Mouse (Mus musculus) E14TG2a.4 (cell line): Measurements from ENCODE around the gene Il10ra.

ENCODE experiments used
- H3K27me3 ChIP-seq: 2 replicates; pipeline ENCODE4 v1.6.1; 2014; ENCODE audit warnings: low read length, control low read depth; ENCODE audit not compliant: insufficient read depth
- H3K36me3 ChIP-seq: 2 replicates; pipeline ENCODE4 v1.6.1; 2014; ENCODE audit warnings: low read length, control low read depth; ENCODE audit not compliant: insufficient read depth
- H3K4me1 ChIP-seq: replicated peaks from 2 replicates; pipeline ENCODE4 v1.6.1; 2014; ENCODE audit warnings: low read depth, low read length, control low read depth
- H3K4me3 ChIP-seq: replicated peaks from 2 replicates; pipeline ENCODE4 v1.5.1; 2014; ENCODE audit warnings: mild to moderate bottlenecking, low read length
- H3K9me3 ChIP-seq: 2 replicates; pipeline ENCODE4 v1.6.1; 2014; ENCODE audit warnings: low read length, control low read depth
- CTCF ChIP-seq: conservative IDR thresholded peaks from 2 replicates; pipeline ENCODE4 v1.5.1; 2014; ENCODE audit warnings: low read length
- NANOG ChIP-seq: IDR thresholded peaks from 2 replicates; pipeline ENCODE4 v1.6.1; 2014; ENCODE audit warnings: borderline replicate concordance, low read length, mixed read lengths
- POU5F1 ChIP-seq: IDR thresholded peaks from 2 replicates; pipeline ENCODE4 v1.6.1; 2014; ENCODE audit warnings: low read length, borderline replicate concordance

Il10ra gene

DNA sequence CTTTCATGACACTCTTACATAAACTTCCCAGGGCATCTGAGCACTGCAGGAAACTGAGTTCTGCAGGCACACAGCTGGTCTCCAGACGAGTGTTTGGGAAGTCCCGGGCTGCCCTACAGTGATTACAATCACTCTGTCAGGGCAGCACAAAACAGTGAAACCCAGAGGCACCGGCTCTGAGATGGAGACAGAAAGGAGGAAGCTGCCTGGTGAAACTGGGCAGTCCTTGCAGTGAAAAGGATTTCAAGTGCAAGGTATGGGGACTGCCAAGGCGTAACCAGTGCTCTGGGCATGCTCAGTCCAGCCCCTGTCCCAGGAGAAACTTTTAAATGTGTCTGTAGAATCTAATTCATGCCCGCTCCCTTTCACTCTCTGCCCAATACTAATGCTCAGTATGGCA lies 3.3 kb upstream of the Il10ra start:
- H3K36me3 ChIP-seq, result no peaks in the 10 kb centered on the region

DNA sequence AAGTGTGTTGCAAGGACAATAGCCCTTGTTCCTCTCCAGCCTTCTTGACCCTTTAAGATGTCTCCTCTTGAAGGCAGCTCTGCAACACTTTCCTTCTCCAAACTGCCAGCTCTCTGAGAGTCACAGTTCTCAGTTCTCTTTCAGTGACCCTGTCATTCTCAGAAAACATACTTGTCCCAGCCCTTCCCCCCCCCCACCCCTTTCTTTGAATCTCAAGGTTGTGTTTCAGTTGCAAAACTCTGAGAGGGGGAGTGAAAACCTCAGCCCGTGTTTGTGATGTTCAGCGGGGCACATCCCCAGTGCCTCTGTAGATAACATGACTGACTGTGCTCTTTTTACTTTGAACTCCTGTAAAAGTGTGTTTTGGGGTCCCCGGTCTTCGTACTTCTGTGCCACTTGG lies 870 bp downstream of the Il10ra start:
- H3K36me3 ChIP-seq, result no peaks in the 10 kb centered on the region
- TF ChIP-seq NANOG (no peak), CTCF (no peak), POU5F1 (no peak)
- H3K4me1 ChIP-seq, result peaks cover 9% of the 10 kb centered on the region; the same call in 1 of the 2 replicates
- no peaks in the 10 kb centered on the region for H3K9me3 ChIP-seq
- H3K4me3 ChIP-seq, result no peak overlapping the region
- H3K27me3 ChIP-seq, result peaks cover 69% of the 10 kb centered on the region

More for the DNA sequence above, 3.3 kb upstream of the Il10ra start:
- TF ChIP-seq CTCF (no peak), NANOG (no peak), POU5F1 (no peak)
- peaks cover 9% of the 10 kb centered on the region; the same call in 1 of the 2 replicates for H3K4me1 ChIP-seq
- peaks cover 45% of the 10 kb centered on the region for H3K27me3 ChIP-seq
- H3K9me3 ChIP-seq, result no peaks in the 10 kb centered on the region
- no peak overlapping the region for H3K4me3 ChIP-seq

DNA sequence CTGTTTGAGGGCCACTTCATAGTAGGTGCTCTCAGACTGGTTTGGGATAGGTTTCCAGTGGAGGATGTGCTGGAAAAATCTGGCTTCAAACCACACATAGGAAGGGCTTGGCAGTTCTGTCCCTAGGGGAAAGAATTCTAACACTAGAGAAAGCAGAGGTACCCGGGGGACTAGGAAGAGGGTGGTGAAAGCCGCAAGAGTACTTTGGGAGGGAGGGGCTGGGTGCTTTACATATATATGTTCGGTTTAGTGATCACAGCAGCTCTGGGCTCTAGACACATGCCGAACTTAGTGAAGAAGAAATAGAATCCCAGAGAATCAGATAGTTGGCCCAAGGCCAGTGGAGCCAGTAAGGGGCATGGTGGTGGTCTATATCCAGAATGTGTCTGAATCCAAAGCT lies 1.9 kb downstream of the Il10ra start:
- Histone ChIP-seq H3K4me3 (no peak overlapping the region), H3K9me3 (no peaks in the 10 kb centered on the region), H3K36me3 (no peaks in the 10 kb centered on the region), H3K4me1 (peaks cover 9% of the 10 kb centered on the region; the same call in 1 of the 2 replicates), H3K27me3 (peaks cover 71% of the 10 kb centered on the region)
- TF ChIP-seq CTCF (no peak), NANOG (no peak), POU5F1 (no peak)

DNA sequence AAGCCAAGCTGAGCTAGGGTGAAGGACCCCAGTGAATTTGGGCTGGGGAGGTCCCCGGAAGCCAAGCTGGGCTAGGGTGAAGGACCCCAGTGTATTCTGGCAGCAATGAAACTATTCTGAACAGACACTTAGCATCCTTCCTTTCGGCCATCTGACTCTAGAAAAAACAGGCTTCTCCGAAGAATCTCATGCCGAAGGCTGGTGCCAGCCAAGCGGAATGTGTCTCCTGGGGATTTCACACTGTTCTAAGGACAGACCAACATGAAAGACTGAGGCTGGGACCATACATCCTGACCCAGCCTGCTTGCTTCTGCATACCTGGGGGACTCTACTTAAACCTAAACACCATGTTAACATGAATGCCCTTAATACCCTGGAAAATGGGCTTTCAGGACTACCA lies 7.1 kb downstream of the Il10ra start:
- Histone ChIP-seq H3K36me3 (no peaks in the 10 kb centered on the region), H3K9me3 (no peaks in the 10 kb centered on the region), H3K4me3 (no peak overlapping the region), H3K27me3 (peaks cover 39% of the 10 kb centered on the region), H3K4me1 (no peaks in the 10 kb centered on the region; the same call in 1 of the 2 replicates)
- TF ChIP-seq NANOG (no peak), CTCF (no peak), POU5F1 (no peak)

DNA sequence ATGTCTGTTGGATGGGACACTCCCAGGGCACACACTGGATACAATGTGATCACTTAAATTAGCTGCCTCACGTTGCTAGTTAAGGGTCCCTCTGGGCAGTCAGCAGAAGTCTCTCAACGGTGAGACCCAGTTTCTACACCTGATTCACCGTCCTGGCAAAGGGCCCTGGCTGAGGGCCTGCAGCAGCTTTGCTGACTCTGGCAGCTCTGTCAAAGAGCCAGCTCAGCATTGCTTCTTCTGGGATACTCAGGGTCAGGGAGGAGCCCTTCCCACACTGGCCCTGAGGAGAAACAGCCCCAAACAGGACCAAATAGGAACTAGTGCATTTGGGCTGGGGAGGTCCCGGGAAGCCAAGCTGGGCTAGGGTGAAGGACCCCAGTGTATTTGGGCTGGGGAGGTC lies 7.5 kb downstream of the Il10ra start:
- TF ChIP-seq POU5F1, result no peak
- TF ChIP-seq CTCF, result no peak
- TF ChIP-seq NANOG, result no peak
- Histone ChIP-seq H3K27me3 (peaks cover 39% of the 10 kb centered on the region), H3K4me3 (no peak overlapping the region), H3K36me3 (no peaks in the 10 kb centered on the region), H3K4me1 (no peaks in the 10 kb centered on the region; the same call in 1 of the 2 replicates), H3K9me3 (no peaks in the 10 kb centered on the region)

DNA sequence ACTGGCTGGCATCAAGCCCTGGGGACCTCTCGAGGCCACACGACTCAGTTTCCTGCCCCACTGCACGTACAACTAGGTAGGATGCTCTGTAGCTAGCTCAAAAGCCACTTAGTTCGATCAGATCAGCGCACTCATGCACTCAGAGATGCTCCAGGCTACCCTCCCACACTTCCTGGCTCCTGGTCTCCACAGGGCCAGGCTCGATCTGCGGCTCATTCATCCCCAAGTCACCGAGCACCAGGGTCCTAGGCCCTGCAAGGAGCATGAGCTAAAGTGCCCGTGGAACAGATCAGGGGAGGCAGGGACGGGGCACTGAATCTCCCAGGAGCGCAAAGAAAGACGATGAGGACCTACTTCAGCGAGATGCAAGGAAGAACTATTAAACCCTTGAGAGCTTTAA lies 9.9 kb downstream of the Il10ra start:
- H3K9me3 ChIP-seq, result no peaks in the 10 kb centered on the region
- peaks cover 10% of the 10 kb centered on the region for H3K4me1 ChIP-seq
- no peaks in the 10 kb centered on the region for H3K36me3 ChIP-seq
- TF ChIP-seq NANOG, result no peak
- no peak for TF ChIP-seq CTCF
- no peak for TF ChIP-seq POU5F1
- H3K4me3 ChIP-seq, result no peak overlapping the region
- H3K27me3 ChIP-seq, result peaks cover 47% of the 10 kb centered on the region

DNA sequence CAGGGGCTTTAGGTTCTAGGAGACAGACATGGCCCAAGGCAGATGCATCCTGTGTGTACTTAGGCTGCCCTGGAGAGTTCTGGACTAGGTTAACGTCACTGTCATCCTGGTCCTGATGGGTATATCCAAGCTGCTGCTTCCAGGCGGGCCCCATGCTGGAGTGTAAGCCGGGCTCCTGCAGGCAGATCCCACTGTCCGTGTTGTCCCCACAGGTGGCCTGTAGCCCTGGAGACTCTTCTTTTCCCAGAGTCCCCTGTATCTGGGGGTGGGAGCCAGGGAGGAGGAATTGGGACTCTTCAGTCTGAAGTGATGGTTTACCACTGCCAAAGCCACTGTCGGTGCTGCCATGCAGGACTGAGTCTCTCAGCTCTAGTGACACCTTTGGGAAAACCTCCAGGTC lies 13.0 kb downstream of the Il10ra start:
- no peaks in the 10 kb centered on the region for H3K36me3 ChIP-seq
- no peaks in the 10 kb centered on the region for H3K9me3 ChIP-seq
- H3K4me1 ChIP-seq, result peaks cover 13% of the 10 kb centered on the region
- no peak for TF ChIP-seq POU5F1
- no peak for TF ChIP-seq CTCF
- no peak for TF ChIP-seq NANOG
- peak overlapping the region; percentile 52 for H3K4me3 ChIP-seq
- peaks cover 53% of the 10 kb centered on the region for H3K27me3 ChIP-seq

DNA sequence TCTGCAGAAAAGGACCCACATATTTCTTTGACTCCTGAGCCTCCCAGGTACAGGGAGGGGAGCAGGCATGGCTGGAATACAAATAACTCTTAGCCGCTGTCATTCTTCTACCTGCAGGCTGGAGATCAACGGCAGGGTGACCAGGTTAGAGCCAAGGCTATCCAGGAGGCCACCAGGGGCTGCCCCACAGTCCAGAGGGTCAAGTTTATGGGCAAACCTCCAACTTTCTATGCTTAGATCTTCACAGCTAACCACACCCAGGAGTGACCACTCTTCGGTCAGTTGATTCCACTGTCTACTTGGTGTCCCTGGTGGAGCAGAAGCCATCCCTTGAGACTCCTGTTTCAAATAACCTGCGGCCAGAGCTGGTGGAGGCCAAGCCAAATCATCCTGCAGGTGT lies 13.5 kb downstream of the Il10ra start:
- Histone ChIP-seq H3K27me3 (peaks cover 50% of the 10 kb centered on the region), H3K9me3 (no peaks in the 10 kb centered on the region), H3K36me3 (no peaks in the 10 kb centered on the region), H3K4me1 (peaks cover 13% of the 10 kb centered on the region), H3K4me3 (no peak overlapping the region)
- TF ChIP-seq NANOG, result no peak
- TF ChIP-seq POU5F1, result no peak
- TF ChIP-seq CTCF, result no peak

DNA sequence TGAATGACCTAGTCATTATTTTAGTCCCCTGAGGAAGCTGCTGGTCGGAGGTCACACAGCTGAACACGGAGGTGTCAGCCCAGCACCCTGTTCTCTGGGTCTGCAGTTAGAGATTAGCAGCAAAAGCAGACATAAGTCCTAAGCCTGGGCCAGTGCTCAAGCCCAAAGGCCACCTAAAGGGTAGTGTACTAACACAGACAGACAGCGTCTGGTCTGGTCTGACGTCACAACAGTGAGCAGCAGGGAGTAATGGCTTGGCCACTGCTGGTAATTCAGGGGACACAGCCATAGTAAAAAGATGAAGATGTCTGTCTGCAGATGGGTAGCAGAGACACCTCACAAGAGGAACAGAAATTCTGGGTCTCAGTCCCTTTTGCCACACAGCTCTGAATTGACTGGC lies 14.3 kb downstream of the Il10ra start:
- no peaks in the 10 kb centered on the region for H3K36me3 ChIP-seq
- peaks cover 13% of the 10 kb centered on the region for H3K4me1 ChIP-seq
- H3K27me3 ChIP-seq, result peaks cover 50% of the 10 kb centered on the region
- H3K4me3 ChIP-seq, result no peak overlapping the region
- H3K9me3 ChIP-seq, result no peaks in the 10 kb centered on the region
- TF ChIP-seq CTCF, result no peak
- no peak for TF ChIP-seq NANOG
- TF ChIP-seq POU5F1, result no peak

DNA sequence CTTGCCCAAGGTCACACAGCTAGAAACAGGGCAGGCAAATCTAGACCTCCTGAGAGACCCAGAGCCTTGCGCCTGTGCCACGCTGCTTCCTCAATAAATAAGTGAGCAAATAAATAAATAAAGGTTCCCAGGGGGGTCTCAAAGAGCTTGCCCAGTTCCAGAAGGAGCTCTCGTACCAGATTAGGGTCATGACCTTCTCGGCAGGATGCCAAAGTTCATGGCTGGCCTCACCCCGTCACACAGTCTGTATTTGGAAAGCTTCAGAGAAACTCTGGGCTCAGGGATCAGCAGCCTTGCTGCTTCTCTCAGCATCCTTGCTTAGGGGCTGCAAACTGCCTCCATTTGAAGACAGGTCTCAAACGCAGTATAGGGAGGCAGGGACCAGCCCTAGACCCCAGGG lies 14.9 kb downstream of the Il10ra start:
- Histone ChIP-seq H3K27me3 (peaks cover 53% of the 10 kb centered on the region), H3K4me3 (no peak overlapping the region), H3K9me3 (no peaks in the 10 kb centered on the region), H3K36me3 (no peaks in the 10 kb centered on the region), H3K4me1 (peaks cover 13% of the 10 kb centered on the region)
- TF ChIP-seq NANOG (no peak), CTCF (no peak), POU5F1 (no peak)
